Mouse (Mus musculus) myocyte (in vitro differentiated cells): ENCODE data around the gene Kifc3. TPM values are rescaled to one million over a fixed set of nuclear protein-coding genes. Genes with fewer than 3 reads are reported as not detected.
"Not testable (repeated sequence)": the region's sequence is repeated elsewhere in the genome, so short reads cannot be mapped to it uniquely, and the experiment has no call there.

Source experiments
- H3K27me3 ChIP-seq: one replicate; pipeline ENCODE4 v1.6.1; 2011; ENCODE audit not compliant: control insufficient read depth, insufficient read depth, insufficient read length
- H3K36me3 ChIP-seq: one replicate; pipeline ENCODE4 v1.6.1; 2011; ENCODE audit not compliant: control insufficient read depth, insufficient read depth
- H3K4me2 ChIP-seq: one replicate; pipeline ENCODE4 v1.6.1; 2011; ENCODE audit warnings: low read depth, control low read depth
- H3K4me3 ChIP-seq: one replicate; pipeline ENCODE4 v1.5.1; 2011; ENCODE audit warnings: mild to moderate bottlenecking, control low read depth, moderate library complexity
- H3K79me2 ChIP-seq: one replicate; pipeline ENCODE4 v1.6.1; 2011; ENCODE audit not compliant: control insufficient read depth, insufficient read depth
- H3ac ChIP-seq: one replicate; pipeline ENCODE4 v1.6.1; 2011; ENCODE audit not compliant: control insufficient read depth, insufficient read length
- CEBPB ChIP-seq: IDR thresholded peaks from 2 replicates; pipeline ENCODE4 v1.6.1; 2011; ENCODE audit warnings: mild to moderate bottlenecking, moderate library complexity; ENCODE audit not compliant: poor library complexity, insufficient read depth, severe bottlenecking
- E2F4 ChIP-seq: IDR thresholded peaks from one replicate; pipeline ENCODE4 v1.6.1; 2011; ENCODE audit warnings: mild to moderate bottlenecking, control low read depth, moderate library complexity; ENCODE audit not compliant: insufficient read depth
- MAX ChIP-seq: IDR thresholded peaks from one replicate; pipeline ENCODE4 v1.6.1; 2011; ENCODE audit warnings: low read depth, mild to moderate bottlenecking, control low read depth
- MYOD1 ChIP-seq, 3 experiments: IDR thresholded peaks; one replicate each; pipeline ENCODE4 v1.6.1; 2011; ENCODE audit warnings: control low read depth in 2 of 3, low read depth in 2 of 3, mild to moderate bottlenecking in 2 of 3, moderate library complexity in 1 of 3; ENCODE audit not compliant: insufficient read length in 2 of 3, control insufficient read depth in 1 of 3
- MYOG ChIP-seq, 3 experiments: IDR thresholded peaks; one replicate each; pipeline ENCODE4 v1.6.1; 2011; ENCODE audit warnings: control low read depth in 2 of 3, low read depth in 2 of 3, mild to moderate bottlenecking in 2 of 3; ENCODE audit not compliant: insufficient read length in 2 of 3, control insufficient read depth in 1 of 3, insufficient read depth in 1 of 3
- POLR2A ChIP-seq: IDR thresholded peaks from one replicate; pipeline ENCODE4 v1.6.1; 2011; ENCODE audit warnings: low read depth, mild to moderate bottlenecking, control low read depth, moderate library complexity; ENCODE audit not compliant: insufficient read length
- POLR2AphosphoS2 ChIP-seq: IDR thresholded peaks from one replicate; pipeline ENCODE4 v1.6.1; 2011; ENCODE audit warnings: low read depth, control low read depth; ENCODE audit not compliant: insufficient read length
- REST ChIP-seq: IDR thresholded peaks from one replicate; pipeline ENCODE4 v1.6.1; 2011; ENCODE audit warnings: mild to moderate bottlenecking, control low read depth, moderate library complexity; ENCODE audit not compliant: insufficient read depth, insufficient read length
- SRF ChIP-seq: IDR thresholded peaks from one replicate; pipeline ENCODE4 v1.6.1; 2011; ENCODE audit warnings: low read depth; ENCODE audit not compliant: control insufficient read depth, insufficient read length
- TCF12 ChIP-seq: IDR thresholded peaks from one replicate; pipeline ENCODE4 v1.6.1; 2011; ENCODE audit warnings: mild to moderate bottlenecking, control low read depth; ENCODE audit not compliant: poor library complexity, insufficient read depth, severe bottlenecking
- TCF3 ChIP-seq: IDR thresholded peaks from one replicate; pipeline ENCODE4 v1.6.1; 2011; ENCODE audit warnings: low read depth, control low read depth; ENCODE audit not compliant: insufficient read length
- USF1 ChIP-seq: IDR thresholded peaks from one replicate; pipeline ENCODE4 v1.6.1; 2011; ENCODE audit warnings: low read depth, mild to moderate bottlenecking, control low read depth, moderate library complexity
- polyA plus RNA-seq: library from polyadenylated mRNA; unstranded; fragments of >200 nt; fragmentation: generic; extraction: Trizol; gene quantifications from one replicate; pipeline ENCODE4 v1.2.1, GENCODE M21; 2012; ENCODE audit warnings: missing spikeins

Kifc3 gene
- polyA plus RNA-seq, 1 experiment, result 22.6 TPM

GRCm38 (mm10) chr8:95243853-95244252 is 41.2 kb upstream of the Kifc3 start:
- Histone ChIP-seq H3K4me3 (no peak overlapping the region), H3K4me2 (no peak overlapping the region), H3K36me3 (no peaks in the 10 kb centered on the region), H3ac (no peak overlapping the region), H3K27me3 (no peaks in the 10 kb centered on the region), H3K79me2 (no peaks in the 10 kb centered on the region)
- TF ChIP-seq MYOD1 (IDR thresholded peaks at IDR 0.05; ENCODE audit: control insufficient read depth in 1 of 3, insufficient read length in 2 of 3, low read depth in 2 of 3) (no peak), USF1 (no peak)

GRCm38 (mm10) chr8:95242826-95243571 is 40.4 kb upstream of the Kifc3 start:
- Histone ChIP-seq H3K4me3 (no peak overlapping the region), H3K4me2 (peak overlapping the region; percentile 55), H3K79me2 (no peaks in the 10 kb centered on the region), H3ac (no peak overlapping the region), H3K27me3 (no peaks in the 10 kb centered on the region), H3K36me3 (no peaks in the 10 kb centered on the region)
- TF ChIP-seq CEBPB (no peak), POLR2A (no peak), E2F4 (no peak), MAX (no peak), TCF3 (no peak), TCF12 (no peak), SRF (no peak), MYOD1 (IDR thresholded peaks at IDR 0.05; ENCODE audit: control insufficient read depth in 1 of 3, insufficient read length in 2 of 3, low read depth in 2 of 3) (peak; percentile 17 to 91 (median 47)), USF1 (no peak), POLR2AphosphoS2 (no peak), REST (no peak), MYOG (IDR thresholded peaks at IDR 0.05; ENCODE audit: control insufficient read depth in 1 of 3, insufficient read depth in 1 of 3, insufficient read length in 2 of 3, low read depth in 2 of 3) (peak in 1 of 3 experiments; percentile 88)

GRCm38 (mm10) chr8:95242099-95242825 is 39.6 kb upstream of the Kifc3 start:
- TF ChIP-seq MYOD1 (IDR thresholded peaks at IDR 0.05; ENCODE audit: control insufficient read depth in 1 of 3, insufficient read length in 2 of 3, low read depth in 2 of 3), result no peak
- TF ChIP-seq TCF3, result no peak
- TF ChIP-seq TCF12, result no peak
- no peak for TF ChIP-seq USF1
- no peak for TF ChIP-seq POLR2AphosphoS2
- no peak for TF ChIP-seq CEBPB
- H3K27me3 ChIP-seq, result no peaks in the 10 kb centered on the region
- H3K4me2 ChIP-seq, result no peak overlapping the region
- no peaks in the 10 kb centered on the region for H3K36me3 ChIP-seq
- H3K4me3 ChIP-seq, result no peak overlapping the region
- H3K79me2 ChIP-seq, result no peaks in the 10 kb centered on the region
- no peak overlapping the region for H3ac ChIP-seq

GRCm38 (mm10) chr8:95235683-95236082 is 33.1 kb upstream of the Kifc3 start:
- H3K36me3 ChIP-seq, result no peaks in the 10 kb centered on the region
- no peak overlapping the region for H3K4me3 ChIP-seq
- TF ChIP-seq POLR2A (no peak), POLR2AphosphoS2 (no peak), MYOG (IDR thresholded peaks at IDR 0.05; ENCODE audit: control insufficient read depth in 1 of 3, insufficient read depth in 1 of 3, insufficient read length in 2 of 3, low read depth in 2 of 3) (no peak), MAX (no peak)
- no peak overlapping the region for H3ac ChIP-seq
- H3K79me2 ChIP-seq, result no peaks in the 10 kb centered on the region
- no peaks in the 10 kb centered on the region for H3K27me3 ChIP-seq
- no peak overlapping the region for H3K4me2 ChIP-seq

- not testable (repeated sequence) for H3K79me2 ChIP-seq, H3K4me3 ChIP-seq, H3K36me3 ChIP-seq, H3K27me3 ChIP-seq, H3ac ChIP-seq
- H3K4me2 ChIP-seq, result peak overlapping the region; percentile 8
Measured at GRCm38 (mm10) chr8:95230086-95230485, 27.5 kb upstream of the Kifc3 start.
